Mouse (Mus musculus) liver, adult 2 months (tissue): ENCODE results near the gene Krcc1.

Experiments
- CTCF ChIP-seq: fragments of 200-500 bp; IDR thresholded peaks from 2 replicates; pipeline ENCODE4 v1.5.1; 2011; ENCODE audit warnings: low read depth, low read length, control low read depth
- POLR2A ChIP-seq: fragments of 200-500 bp; IDR thresholded peaks from 2 replicates; pipeline ENCODE4 v1.6.1; 2011; ENCODE audit warnings: low read length, control low read depth; ENCODE audit not compliant: insufficient read depth; ENCODE audit errors: extremely low read depth

DNA sequence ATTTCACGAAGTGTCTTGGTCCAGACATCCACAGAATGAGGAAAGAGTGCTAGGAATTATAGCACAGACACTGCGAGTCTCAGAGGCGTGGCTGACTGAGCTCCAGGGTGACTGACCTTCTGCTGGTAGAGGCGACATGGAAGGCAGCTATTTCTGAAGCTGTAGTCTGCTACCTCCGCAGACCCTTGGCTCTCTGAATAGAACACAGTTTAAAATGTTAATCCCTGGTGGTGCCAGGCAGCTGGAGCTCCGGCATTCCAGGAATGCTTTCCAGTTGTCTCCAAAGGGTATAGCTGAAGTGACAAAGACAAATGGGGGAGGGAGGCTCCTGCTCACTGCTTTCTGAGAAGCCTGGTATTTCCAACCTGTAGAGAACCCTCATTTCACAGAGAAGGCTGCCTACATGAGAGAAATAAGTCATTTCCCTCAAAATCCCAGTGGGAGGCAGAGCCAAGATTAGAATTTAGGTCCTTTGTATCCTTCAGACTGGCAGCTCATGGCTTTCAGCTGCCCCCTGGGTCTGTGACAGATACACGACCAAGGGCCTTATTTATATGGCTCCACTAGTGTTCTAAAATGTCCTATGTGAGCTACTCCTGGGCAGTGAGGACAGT, 44.2 kb upstream of the Krcc1 start:
- TF ChIP-seq CTCF = no peak
- no peak for TF ChIP-seq POLR2A
